Mouse (Mus musculus) heart, adult 2 months (tissue): ENCODE measurements around the gene Tle6. TPM values are rescaled to one million over a fixed set of nuclear protein-coding genes. Genes with fewer than 3 reads are reported as not detected.

Experiments
- DNase-seq, 2 experiments: peaks; one replicate each; pipeline ENCODE4 v3.0.0; 2021
- H3K27ac ChIP-seq: fragments of 200-600 bp; 2 replicates; pipeline ENCODE4 v1.8.1; 2022
- H3K27me3 ChIP-seq: fragments of 200-500 bp; 2 replicates; pipeline ENCODE4 v1.6.1; 2012; ENCODE audit warnings: mild to moderate bottlenecking, low read length, inconsistent platforms, mixed read lengths; ENCODE audit not compliant: control insufficient read depth, insufficient read depth
- H3K36me3 ChIP-seq: fragments of 200-500 bp; 2 replicates; pipeline ENCODE4 v1.6.1; 2012; ENCODE audit warnings: low read length, inconsistent platforms; ENCODE audit not compliant: control insufficient read depth, insufficient read depth
- H3K4me1 ChIP-seq: fragments of 200-500 bp; 2 replicates; pipeline ENCODE4 v1.6.1; 2011; ENCODE audit warnings: low read length; ENCODE audit not compliant: control insufficient read depth, insufficient read depth
- H3K4me3 ChIP-seq: fragments of 200-600 bp; 2 replicates; pipeline ENCODE4 v1.8.1; 2022
- H3K79me2 ChIP-seq: fragments of 200-500 bp; replicated peaks from 2 replicates; pipeline ENCODE4 v1.6.1; 2012; ENCODE audit warnings: mild to moderate bottlenecking, inconsistent platforms, low read length, moderate library complexity, mixed read lengths; ENCODE audit not compliant: control insufficient read depth, insufficient read depth
- H3K9ac ChIP-seq: fragments of 200-500 bp; 2 replicates; pipeline ENCODE4 v1.6.1; 2012; ENCODE audit warnings: low read depth, mild to moderate bottlenecking, control low read depth, inconsistent platforms, low read length, mixed read lengths
- CTCF ChIP-seq: fragments of 200-600 bp; IDR thresholded peaks from 2 replicates; pipeline ENCODE4 v1.8.1; 2022; ENCODE audit warnings: antibody characterized with exemption, mild to moderate bottlenecking, moderate library complexity
- EP300 ChIP-seq: fragments of 200-500 bp; IDR thresholded peaks from 2 replicates; pipeline ENCODE4 v1.6.1; 2011; ENCODE audit warnings: low read depth, low read length, control low read depth; ENCODE audit not compliant: insufficient read depth
- POLR2A ChIP-seq: fragments of 200-500 bp; IDR thresholded peaks from 2 replicates; pipeline ENCODE4 v1.6.1; 2011; ENCODE audit warnings: mild to moderate bottlenecking, low read depth, low read length, control low read depth; ENCODE audit not compliant: insufficient read depth
- WGBS: fragments of 180-500 bp; shearing (Covaris S2); methylation state at CpG from one replicate; pipeline ENCODE4 v1.1.7; 2018; 5-methylcytosine and 5-hydroxymethylcytosine counted together
- intact Hi-C: fragments of 180-260 bp; cut with DNase I; formaldehyde crosslinking; loops from one replicate; pipeline ENCODE4 v1.15.1; 2025
- polyA plus RNA-seq: library from polyadenylated mRNA; depleted of rRNA; stranded (reverse); fragments of >200 nt; gene quantifications from 2 replicates; pipeline ENCODE4 v1.2.3, GENCODE M21; 2012
- total RNA-seq, 2 experiments: library from RNA; stranded (reverse); gene quantifications; 2 replicates each; pipeline ENCODE4 v1.2.3; 2021

The Tle6 gene
- total and polyA plus RNA-seq, 3 experiments = 5.1 to 19.0 (median 7.7) TPM

DNA sequence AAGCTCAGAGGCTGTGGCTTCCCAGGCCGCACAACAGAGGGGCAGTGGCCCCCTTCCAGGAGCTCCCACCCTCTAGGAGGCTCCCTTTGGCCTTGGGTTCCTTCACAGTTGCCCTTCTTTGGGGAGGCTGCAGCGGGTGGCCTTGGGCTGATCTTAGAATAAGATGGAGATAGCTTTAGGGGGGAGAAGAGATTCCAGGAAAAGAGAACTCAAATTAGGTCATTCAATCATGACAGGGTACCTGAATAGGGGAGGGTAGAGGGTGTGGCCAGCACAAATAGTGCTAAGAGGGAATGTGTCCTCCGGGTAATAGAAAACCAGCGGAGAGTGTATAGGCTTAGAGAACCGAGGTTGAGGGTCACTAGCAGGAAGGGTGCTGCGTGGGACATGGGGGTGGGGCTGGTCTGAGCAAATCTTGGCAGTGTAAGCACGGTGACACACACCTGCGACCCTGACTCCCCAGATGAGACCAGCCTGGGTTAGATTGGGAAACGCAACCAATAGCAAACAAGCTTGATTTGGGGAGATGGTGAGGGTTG lies 28.7 kb downstream of the Tle6 start:
- no peak for DNase-seq
- Histone ChIP-seq H3K27me3 (no peaks in the 10 kb centered on the region), H3K4me3 (peak overlapping the region; percentile 68), H3K36me3 (no peaks in the 10 kb centered on the region), H3K27ac (peak overlapping the region; percentile 58), H3K79me2 (no peaks in the 10 kb centered on the region), H3K4me1 (peaks cover 6% of the 10 kb centered on the region), H3K9ac (peak overlapping the region; percentile 54)
- WGBS = 27% methylated on average over 9 of the region's 9 CpGs
- TF ChIP-seq CTCF (no peak), EP300 (no peak), POLR2A (no peak)
- intact Hi-C loops = no loop called here

DNA sequence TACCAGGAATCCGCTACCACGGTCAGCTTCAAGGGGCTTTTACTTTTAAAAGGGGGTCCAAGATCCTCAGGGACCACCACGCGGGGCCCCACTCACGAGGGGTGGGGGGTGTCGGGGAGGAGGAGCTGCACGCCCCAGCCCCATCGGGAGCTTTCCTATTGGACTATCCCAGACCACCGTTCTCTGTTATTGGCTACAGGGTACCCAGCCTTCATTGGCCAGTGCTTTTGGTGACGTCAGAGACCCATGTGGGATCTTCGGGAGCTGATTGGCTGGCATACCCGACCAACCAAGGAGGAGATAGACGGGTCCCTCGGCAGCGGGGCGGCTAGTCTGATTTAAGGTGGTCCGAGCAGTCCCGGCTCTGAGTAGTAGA lies 29.4 kb downstream of the Tle6 start:
- H3K27ac ChIP-seq = peak overlapping the region; percentile 95
- TF ChIP-seq POLR2A = 0 out of 2 replicates have a peak, but pooled peaks have one; percentile 38
- TF ChIP-seq CTCF = no peak
- no peak for TF ChIP-seq EP300
- peaks cover 6% of the 10 kb centered on the region for H3K4me1 ChIP-seq
- H3K4me3 ChIP-seq = peak overlapping the region; percentile 68
- intact Hi-C loops = loop anchor here (1.0 kb wide), 1 partner anchor 12 kb away; the partner anchor contains the start of gene Aes
- no peaks in the 10 kb centered on the region for H3K27me3 ChIP-seq
- no peaks in the 10 kb centered on the region for H3K36me3 ChIP-seq
- DNase-seq = peak; percentile 95 to 98
- no peaks in the 10 kb centered on the region for H3K79me2 ChIP-seq
- under 1% methylated on average over 18 of the region's 18 CpGs for WGBS
- H3K9ac ChIP-seq = peak overlapping the region; percentile 55; the same call in 1 of the 2 replicates

DNA sequence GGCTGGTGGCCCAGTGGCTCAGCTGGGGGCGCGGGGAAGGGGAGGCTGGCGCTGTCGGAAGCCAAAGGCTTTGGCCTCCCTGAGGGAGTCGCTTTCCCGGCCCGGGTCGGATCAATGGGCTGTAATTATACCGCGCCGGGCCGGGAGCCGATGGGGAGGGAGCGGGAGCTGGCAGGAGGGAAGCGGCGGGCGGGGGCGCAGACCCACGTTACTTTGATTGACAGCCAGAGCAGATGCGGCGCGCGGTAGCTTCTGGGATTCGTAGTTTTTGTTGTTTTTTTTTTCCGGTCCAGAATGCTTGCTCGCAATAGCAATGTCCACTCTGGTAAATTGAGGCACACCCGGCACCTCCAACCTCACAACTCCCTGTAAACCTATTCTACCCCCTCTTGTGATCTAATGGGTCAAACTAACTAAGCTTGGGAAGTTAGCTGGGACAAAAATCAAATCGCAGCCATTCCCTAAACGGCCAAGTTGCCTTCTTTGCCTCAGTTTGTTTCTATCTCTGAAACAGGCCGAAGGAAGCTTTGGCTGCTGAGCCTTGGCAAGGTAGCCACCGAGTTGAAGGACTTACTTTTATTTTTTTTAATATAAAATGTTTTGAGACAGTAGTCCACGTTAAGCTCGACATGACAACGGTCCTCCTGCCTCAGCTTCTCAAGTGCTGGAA lies 29.9 kb downstream of the Tle6 start:
- H3K27me3 ChIP-seq = no peaks in the 10 kb centered on the region
- TF ChIP-seq CTCF = no peak
- TF ChIP-seq POLR2A = 0 out of 2 replicates have a peak, but pooled peaks have one; percentile 17
- H3K27ac ChIP-seq = peak overlapping the region; percentile 95
- peak overlapping the region; percentile 68 for H3K4me3 ChIP-seq
- under 1% methylated on average over 34 of the region's 34 CpGs for WGBS
- no peaks in the 10 kb centered on the region for H3K79me2 ChIP-seq
- intact Hi-C loops = loop anchor here (1.0 kb wide), 1 partner anchor 12 kb away; the partner anchor contains the start of gene Aes
- no peaks in the 10 kb centered on the region for H3K36me3 ChIP-seq
- peaks cover 6% of the 10 kb centered on the region for H3K4me1 ChIP-seq
- DNase-seq = peak; percentile 92 to 94
- H3K9ac ChIP-seq = peak overlapping the region; percentile 68

GRCm38 (mm10) chr10:81570238-81570800 lies 30.6 kb downstream of the Tle6 start:
- DNase-seq = no peak
- Histone ChIP-seq H3K27me3 (no peaks in the 10 kb centered on the region), H3K4me3 (peak overlapping the region; percentile 68), H3K9ac (peak overlapping the region; percentile 68), H3K4me1 (peaks cover 6% of the 10 kb centered on the region), H3K27ac (peak overlapping the region; percentile 95), H3K36me3 (no peaks in the 10 kb centered on the region), H3K79me2 (no peaks in the 10 kb centered on the region)
- 10% methylated on average over 11 of the region's 11 CpGs for WGBS
- intact Hi-C loops = no loop called here
- TF ChIP-seq EP300 = no peak
- no peak for TF ChIP-seq POLR2A
- TF ChIP-seq CTCF = no peak

DNA sequence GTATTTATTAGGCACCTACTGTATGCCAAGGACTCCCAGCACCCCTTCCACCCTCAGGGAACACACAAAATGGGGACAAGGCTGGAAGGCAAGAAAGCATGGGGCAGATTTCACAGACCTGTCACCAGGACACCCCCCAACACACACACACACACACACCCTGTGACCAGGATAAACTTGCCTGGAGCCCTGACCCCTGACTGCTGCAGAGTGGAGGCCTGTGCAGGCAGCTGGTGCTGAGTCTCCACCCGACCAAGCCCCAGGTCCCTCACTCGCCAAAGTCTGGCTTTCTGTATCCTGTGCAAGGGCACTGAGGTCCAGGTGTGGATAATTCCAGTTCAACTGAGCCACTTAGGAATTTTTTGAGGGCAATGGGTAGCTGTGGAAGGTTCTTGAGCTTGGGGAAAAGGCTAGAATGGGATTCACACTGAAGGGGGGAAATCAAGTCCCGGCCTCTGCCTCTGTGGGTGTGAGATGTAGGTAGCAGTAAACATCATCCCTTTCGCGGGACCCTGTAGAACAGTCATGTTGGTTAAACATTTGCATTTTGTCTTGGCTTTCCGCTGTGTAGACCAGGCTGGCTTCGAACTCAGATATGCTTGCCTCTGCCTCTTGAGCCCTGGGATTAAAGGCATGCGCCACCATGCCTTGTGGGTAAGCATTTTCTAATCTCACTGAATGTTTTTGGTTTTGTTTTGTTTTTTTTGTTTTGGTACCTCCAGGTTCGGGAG lies 31.2 kb downstream of the Tle6 start:
- WGBS = 85% methylated on average over 9 of the region's 9 CpGs
- no peaks in the 10 kb centered on the region for H3K79me2 ChIP-seq
- H3K4me3 ChIP-seq = no peak overlapping the region
- no peak overlapping the region for H3K27ac ChIP-seq
- no peaks in the 10 kb centered on the region for H3K36me3 ChIP-seq
- H3K27me3 ChIP-seq = no peaks in the 10 kb centered on the region
- no peak overlapping the region for H3K9ac ChIP-seq
- DNase-seq = no peak
- H3K4me1 ChIP-seq = peaks cover 6% of the 10 kb centered on the region
- intact Hi-C loops = no loop called here
- no peak for TF ChIP-seq CTCF
- no peak for TF ChIP-seq EP300
- TF ChIP-seq POLR2A = no peak
